Mouse (Mus musculus): ENCODE data around the gene Rusc1. TPM values are rescaled to one million over a fixed set of nuclear protein-coding genes. Genes with fewer than 3 reads are reported as not detected.
"Not testable (repeated sequence)": the region's sequence is repeated elsewhere in the genome, so short reads cannot be mapped to it uniquely, and the experiment has no call there.

The Rusc1 gene
- polyA plus RNA-seq, 1 experiment = 45.6 TPM

DNA sequence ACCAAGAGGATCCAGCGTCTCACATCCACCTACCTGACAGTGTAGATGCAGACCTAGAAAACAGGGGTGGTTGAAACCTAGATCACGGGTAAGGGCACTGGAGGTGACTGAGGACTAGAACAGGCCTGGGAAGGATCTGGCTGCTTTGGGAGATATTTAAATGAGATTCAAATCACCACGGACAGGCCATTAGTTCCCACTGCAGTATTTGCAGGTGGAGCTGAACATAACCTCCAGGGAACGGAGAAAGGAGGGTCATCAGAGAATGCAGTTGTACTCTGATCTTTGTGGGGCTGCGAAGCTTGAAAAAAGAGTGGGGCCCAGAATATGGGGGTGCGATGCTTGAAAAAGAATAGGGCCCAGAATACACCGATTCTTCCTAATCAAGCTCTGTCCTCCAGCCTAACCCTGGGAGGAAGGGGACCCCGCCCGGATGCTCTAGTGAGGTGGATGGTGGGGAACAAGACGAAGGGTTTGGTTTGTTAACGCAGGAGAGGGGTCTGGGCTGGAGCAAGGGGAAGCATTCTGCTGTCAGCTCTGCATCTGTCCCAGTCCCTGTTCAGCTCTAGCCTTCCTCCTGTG is 511 bp downstream of the Rusc1 start:
- no peak for DNase-seq (ENCODE audit: low read depth)

DNA sequence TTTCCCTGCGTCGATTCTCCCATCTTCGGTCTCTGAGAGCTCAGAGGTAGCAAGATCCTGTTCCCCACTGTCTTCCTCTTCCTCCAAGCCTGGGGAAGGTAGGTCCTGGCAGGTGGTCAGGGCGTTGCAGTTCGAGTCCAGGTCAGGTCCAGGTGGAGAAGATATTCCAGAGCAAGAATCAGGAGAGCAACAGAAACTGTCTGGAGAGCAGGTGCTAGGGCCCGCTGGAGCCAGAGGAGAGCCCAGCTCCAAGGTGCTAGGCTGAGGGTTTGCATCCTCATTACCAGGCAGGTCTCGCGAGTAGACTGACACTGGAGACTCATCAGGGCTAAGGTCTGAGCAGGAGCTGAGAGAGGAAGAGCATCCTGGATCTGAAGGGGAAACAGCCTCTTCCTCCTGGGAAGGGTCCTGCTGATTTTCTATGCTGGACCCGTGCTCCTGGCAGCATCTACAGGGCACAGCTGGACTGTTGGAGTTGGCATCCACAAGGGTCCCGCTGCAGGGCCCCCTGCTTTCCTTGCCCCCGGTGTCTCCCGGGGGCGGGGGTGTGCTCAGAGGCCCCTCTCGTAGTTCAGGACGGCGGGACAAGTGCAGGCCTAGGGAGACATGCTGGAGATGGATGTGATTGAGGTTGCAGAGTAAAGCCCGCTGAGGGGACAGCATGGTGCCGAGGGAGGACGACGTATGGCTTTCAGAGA is 1.2 kb downstream of the Rusc1 start:
- no peak for DNase-seq (ENCODE audit: low read depth)

DNA sequence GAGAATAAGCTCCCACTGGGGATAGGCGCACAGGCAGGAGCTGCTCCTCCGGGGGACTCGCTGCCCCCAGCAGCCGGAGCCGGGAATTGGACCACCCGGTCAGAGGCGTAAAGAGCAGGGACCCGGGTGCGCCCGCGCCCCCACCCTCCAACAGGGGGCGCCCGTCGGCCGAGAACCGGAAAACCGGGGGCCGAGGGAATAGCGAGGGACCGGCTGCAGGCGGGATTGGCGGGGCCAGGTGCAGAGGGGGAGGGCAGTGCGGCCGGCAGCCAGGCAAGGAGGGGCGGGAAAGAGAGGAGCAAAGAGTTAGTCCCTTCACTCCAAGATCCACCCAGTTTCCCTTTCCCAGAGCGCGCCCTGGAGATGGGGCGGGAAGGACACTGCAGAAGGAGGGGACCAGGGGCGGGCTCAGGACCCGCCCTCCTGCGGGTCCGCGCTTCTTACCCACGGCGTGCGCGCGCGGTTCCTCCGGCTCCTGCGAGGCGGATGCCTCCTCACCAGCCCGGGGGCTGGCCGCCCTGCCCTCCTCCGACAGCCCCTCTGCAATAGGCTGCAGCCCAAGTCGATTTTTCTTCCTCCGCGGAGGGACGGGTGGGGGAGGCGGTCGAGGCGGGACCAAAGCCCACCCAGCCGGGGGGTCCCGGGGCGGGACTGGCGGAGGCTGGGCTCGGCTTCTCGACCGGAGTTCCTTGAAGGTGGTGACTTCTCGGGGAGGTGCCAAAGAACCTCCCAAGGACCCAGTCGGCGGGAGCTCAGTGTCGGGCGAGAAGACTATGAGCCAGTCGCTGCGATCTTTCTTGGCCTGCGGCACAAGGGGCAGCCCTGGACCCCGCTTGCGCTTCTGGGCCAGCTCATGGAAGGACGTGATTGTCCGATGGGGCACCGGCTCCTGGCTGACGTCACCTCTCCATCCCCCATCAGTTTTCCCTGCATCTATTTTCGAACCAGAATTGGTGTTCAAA is 2.1 kb downstream of the Rusc1 start:
- no peak for DNase-seq (ENCODE audit: low read depth)

DNA sequence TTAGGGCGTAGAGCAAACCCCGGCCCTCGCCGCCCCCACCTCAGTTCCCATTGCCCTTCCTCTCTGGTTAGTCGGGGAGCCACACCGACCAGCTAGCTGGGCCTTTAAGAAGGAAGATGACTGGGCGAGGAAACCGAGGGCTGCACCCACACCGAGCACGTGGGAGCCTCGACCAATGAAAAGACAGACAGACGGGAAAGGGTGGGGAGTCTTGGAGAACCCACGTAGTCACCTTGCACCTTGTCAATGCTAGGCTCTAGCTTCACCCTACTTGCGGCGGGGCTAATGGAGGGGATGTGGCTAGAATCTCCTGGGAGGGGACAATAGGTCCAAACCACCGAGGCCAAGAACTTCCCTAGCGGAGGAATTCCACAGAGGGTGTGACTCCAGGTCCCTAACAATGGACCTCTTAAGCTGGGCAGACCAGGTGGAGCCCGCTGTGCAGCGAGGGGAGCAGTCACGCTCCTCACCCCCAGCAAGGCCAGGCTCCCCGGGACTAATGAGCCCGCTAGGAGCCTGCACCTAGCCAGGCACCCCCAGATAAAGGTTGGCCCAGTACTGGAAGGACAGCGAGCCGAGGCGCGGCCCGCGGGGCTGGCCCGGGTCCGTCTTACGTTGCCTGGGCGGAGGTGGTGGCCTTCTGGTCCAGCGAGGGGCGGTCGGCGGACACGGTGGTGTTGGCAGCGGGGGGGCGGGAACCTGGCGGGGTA is 3.1 kb downstream of the Rusc1 start:
- DNase-seq (ENCODE audit: low read depth) = peak; percentile 71

DNA sequence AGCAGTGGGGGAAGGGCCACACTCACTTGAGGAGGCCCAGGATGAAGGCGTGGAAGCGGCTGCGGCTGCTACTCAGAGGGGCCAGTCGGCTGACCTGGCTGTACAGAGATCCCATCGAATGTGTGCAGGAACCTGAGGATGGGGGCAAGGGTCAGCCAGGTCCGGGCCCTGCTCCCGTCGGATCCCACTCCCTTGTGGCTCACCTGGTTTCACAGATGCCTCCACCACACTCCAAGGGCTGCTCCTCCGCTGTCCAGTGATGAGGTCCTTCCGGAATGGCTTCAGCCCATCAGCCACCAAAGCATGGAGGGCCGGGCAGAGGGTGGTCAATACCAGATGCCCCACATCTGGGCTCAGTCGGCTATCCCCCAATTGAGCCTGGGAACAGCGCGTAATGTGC is 4.1 kb downstream of the Rusc1 start:
- DNase-seq (ENCODE audit: low read depth) = no peak

DNA sequence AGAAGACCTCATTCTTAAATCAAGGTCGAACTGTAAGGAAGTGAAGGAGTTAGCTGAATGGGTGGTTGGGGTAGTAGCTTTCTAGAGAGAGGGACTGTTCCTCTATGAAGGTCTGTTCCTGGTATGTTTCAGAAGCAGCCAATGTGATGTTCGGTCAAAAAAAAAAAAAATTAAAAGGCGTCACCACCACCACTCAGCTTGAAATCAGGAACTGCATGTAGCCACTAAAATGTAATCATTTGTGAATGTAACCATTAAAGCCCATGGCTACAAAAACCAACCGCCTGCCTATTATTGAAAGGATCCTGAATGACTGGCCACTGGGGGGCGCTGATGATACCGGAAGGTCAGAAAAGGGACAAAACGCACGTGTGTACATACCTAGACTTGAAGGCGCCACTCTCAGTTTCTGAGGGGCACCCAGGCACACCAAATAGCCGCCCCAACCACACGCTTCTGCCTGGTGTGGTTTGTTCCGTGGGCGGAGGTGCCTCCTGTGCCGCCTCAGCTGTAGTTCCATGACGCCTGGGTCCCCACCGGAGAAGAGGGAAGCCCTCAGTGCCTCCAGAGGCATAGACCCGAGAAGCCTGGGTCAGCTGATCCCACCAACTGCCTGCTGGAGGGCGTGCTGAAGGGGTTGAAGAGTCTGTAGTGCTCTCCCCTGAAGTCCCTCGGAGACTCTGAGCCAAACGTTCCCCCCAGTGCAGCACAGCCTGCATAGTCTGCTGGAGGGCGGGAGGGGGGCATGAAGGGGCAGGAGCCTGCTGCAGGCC is 5.6 kb downstream of the Rusc1 start:
- DNase-seq (ENCODE audit: low read depth) = no peak

DNA sequence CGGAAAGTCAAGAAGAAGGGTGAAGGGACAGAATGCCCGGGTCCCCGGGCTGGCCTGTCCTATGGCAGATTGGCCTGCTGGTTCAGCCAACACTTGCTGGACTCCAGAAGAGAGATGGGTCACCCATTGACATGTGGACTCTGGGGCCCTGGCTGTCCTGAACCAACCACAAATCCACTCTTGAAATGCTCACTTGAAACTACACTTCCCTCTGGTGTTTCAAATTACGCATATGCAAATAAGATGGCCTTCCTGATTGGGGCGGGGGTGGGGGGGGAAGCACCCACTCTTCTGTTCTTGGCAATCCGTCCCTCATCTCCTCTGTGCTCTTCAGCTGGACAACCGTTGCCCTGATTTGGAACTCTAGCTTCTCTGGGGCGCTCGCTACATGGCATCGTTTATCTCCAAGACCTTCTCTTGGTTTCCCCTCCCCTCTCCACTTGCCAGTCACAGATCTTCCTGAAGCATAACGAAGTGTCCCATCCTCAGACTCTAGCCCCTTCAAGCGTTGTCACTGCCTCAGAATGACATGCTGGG is 8.4 kb downstream of the Rusc1 start:
- DNase-seq (ENCODE audit: low read depth) = no peak

DNA sequence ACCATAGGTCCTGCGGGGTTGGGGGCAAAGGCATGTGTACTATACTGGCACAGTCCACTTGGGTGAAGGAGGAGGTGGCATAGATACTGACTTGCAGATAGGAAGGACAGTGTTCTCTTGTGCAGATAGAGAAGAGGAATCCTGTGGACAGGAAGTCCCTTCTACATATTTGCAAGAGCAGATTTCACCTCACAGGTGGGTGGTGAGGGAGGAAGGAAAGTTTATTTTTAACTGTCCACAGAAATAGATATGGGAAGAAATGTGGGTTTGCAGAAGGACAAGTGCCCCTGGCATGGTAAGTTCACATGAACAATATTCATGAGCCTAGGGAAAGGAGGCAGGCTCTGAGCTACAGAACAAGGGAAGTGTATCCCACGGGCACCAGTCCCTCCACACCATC is 9.0 kb downstream of the Rusc1 start:
- no peak for DNase-seq (ENCODE audit: low read depth)

DNA sequence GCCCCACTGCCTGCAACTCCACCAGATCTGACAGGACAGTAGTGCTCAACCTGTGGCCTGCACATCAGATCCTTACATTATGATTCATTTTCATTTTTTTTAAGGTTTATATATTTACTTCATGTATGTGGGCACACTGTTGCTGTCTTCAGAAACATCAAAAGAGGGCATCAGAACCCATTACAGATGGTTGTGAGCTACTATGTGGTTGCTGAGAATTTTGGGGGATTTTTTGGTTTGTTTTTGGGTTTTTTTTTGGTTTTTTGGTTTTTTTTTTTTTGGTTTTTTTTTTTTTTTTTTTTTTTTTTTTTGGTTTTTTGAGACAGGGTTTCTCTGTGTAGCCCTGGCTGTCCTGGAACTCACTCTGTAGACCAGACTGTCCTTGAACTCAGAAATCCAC is 10.8 kb downstream of the Rusc1 start:
- DNase-seq (ENCODE audit: low read depth) = not testable (repeated sequence)

DNA sequence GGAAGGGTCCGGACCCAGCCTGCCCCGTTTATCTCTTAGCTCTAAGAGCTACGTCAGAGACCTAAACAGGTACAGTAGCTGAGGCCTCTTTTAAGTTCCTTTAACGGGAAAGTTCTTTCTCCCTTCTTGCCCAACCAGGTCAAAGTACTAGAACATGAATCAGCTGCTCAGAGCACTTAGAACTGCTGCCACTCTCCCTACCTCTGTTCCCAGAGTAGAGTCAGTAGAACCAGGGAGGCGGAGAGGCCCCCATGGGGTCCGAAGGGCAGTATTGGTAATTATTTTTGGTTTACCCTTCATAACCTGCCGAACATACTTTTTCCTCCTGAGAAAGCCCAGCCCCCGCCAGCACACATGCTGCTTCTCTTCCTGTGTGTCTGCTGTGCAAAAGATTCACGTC is 15.7 kb downstream of the Rusc1 start:
- DNase-seq (ENCODE audit: low read depth) = no peak

DNA sequence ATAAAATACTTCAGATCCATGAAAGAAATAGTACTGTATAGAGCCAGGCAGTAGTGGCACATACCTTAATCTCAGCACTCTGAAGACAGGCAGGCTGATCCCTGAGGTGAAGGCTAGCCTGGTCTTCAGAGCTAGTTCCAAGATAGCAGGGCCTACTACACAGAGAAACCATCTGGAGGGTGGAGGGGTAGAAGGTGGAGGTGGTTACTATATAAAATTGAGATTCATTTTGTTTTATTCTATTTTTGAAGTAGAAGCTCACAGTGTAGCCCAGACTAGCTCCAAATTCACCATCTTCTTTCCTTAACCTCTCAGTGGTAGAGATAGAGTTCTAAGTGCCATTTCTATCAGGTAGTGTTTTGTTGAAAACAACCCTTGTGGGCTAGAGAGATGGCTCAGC is 25.8 kb downstream of the Rusc1 start:
- DNase-seq (ENCODE audit: low read depth) = no peak

DNA sequence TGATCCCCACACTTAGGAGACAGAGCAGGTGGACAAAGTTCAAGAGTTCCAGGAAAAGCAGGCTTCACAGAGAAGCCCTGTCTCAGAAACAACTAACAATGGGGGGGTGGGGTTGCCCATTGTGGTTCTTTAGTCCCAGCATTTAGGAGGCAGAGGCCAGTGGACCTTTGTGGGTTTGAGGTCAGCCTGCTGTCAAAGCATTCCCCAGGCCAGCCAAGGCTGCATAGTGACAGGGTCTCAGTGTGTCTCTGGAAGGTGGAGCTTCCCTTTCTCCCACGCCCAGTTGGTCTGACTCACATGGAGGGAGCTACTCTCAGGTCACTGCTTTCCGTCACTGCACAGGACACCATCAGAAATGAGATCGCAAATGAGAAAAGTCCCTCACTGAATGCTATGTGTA is 31.4 kb downstream of the Rusc1 start:
- no peak for DNase-seq (ENCODE audit: low read depth)

DNA sequence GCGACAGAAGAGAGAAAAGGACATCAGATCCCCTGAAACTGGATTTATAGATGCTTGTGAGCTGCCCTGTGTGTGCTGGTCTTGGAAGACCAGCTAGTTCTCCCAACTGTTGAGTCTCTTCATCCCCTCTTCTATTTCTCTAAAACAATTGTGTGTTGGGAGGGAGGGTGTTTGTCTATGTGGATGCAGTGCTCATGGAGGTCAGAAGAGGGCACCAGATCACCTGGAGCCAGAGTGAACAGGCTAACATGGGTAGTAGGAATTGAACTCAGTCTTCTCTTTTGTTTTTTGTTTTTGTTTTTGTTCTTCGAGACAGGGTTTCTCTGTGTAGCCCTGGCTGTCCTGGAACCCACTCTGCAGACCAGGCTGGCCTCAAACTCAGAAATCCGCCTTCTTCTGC is 34.3 kb downstream of the Rusc1 start:
- no peak for DNase-seq (ENCODE audit: low read depth)

DNA sequence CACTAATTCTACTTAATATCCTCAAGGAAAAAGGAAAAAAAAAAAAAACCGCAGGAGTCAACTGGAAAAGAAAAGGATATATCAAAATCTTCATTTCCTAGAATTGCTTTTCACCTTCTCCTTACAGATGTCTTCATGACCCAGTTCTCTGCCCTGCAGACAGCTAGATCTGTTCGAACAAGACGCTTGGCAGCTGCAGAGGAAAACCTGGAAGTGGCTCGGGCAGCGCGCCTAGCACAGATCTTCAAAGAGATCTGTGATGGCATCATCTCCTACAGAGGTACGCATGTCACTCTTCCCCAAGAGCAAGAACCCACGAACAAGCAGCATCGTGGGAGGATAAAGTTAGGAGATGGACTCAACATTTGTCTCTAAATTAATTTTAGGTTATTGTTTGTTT is 34.8 kb downstream of the Rusc1 start:
- DNase-seq (ENCODE audit: low read depth) = peak; percentile 36

DNA sequence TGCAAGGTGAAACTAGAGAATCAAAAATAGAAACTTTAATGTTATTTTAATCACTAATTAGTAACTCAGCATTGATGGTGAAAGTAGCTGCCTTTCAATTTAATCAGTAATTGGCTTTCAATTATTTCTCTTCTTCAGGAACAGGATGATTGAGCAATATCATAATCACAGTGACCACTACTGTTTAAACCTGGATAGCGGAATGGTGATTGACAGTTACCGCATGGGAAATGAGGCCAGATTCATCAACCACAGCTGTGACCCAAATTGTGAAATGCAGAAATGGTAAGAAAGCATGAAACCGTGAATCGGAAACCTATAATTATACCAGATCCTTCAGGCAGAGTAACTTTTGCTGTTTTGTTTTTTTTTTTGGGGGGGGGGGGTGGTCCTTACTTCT is 49.8 kb downstream of the Rusc1 start:
- no peak for DNase-seq (ENCODE audit: low read depth)

Other genes with a start within 250 kb of the Rusc1 start
- 33.3 and 40.3 TPM in 2 replicates for gene Msto1, start 179.3 kb downstream of the Rusc1 start, polyA plus RNA-seq (2012; rRNA removed)
- 10.8 and 11.8 TPM in 2 replicates for gene Ash1l, start 142.7 kb downstream of the Rusc1 start, polyA plus RNA-seq (2012; rRNA removed)
- gene Dap3, start 142.1 kb downstream of the Rusc1 start, polyA plus RNA-seq (2012; rRNA removed) = 36.3 and 49.2 TPM in 2 replicates
- gene Gm43738, start 7.8 kb upstream of the Rusc1 start, polyA plus RNA-seq (2012; rRNA removed) = not detected in 2 replicates
- gene Fdps, start 8.6 kb upstream of the Rusc1 start, polyA plus RNA-seq (2012; rRNA removed) = 187 and 221 TPM in 2 replicates
- gene Pklr, start 42.8 kb upstream of the Rusc1 start, polyA plus RNA-seq (2012; rRNA removed) = 6.5 and 10.3 TPM in 2 replicates
- 0.77 and 1.1 TPM in 2 replicates for gene Hcn3, start 66.9 kb upstream of the Rusc1 start, polyA plus RNA-seq (2012; rRNA removed)
- gene Clk2, start 71.5 kb upstream of the Rusc1 start, polyA plus RNA-seq (2012; rRNA removed) = 67.9 and 68.0 TPM in 2 replicates
- 105 and 120 TPM in 2 replicates for gene Scamp3, start 84.2 kb upstream of the Rusc1 start, polyA plus RNA-seq (2012; rRNA removed)
- 12.9 and 14.1 TPM in 2 replicates for gene Fam189b, start 89.8 kb upstream of the Rusc1 start, polyA plus RNA-seq (2012; rRNA removed)
- gene Gba, start 109.6 kb upstream of the Rusc1 start, polyA plus RNA-seq (2012; rRNA removed) = 140 and 143 TPM in 2 replicates
- 30.0 and 40.7 TPM in 2 replicates for gene Thbs3, start 121.9 kb upstream of the Rusc1 start, polyA plus RNA-seq (2012; rRNA removed)
- 150 and 153 TPM in 2 replicates for gene Mtx1, start 133.8 kb upstream of the Rusc1 start, polyA plus RNA-seq (2012; rRNA removed)
- 0.69 and 1.5 TPM in 2 replicates for gene Muc1, start 135.7 kb upstream of the Rusc1 start, polyA plus RNA-seq (2012; rRNA removed)
- gene Krtcap2, start 152.7 kb upstream of the Rusc1 start, polyA plus RNA-seq (2012; rRNA removed) = 120 and 144 TPM in 2 replicates
- 3.0 and 3.3 TPM in 2 replicates for gene Trim46, start 153.0 kb upstream of the Rusc1 start, polyA plus RNA-seq (2012; rRNA removed)
- 481 and 623 TPM in 2 replicates for gene Dpm3, start 166.0 kb upstream of the Rusc1 start, polyA plus RNA-seq (2012; rRNA removed)
- 264 and 294 TPM in 2 replicates for gene Slc50a1, start 177.3 kb upstream of the Rusc1 start, polyA plus RNA-seq (2012; rRNA removed)
- gene Efna1, start 187.8 kb upstream of the Rusc1 start, polyA plus RNA-seq (2012; rRNA removed) = 36.7 and 40.9 TPM in 2 replicates
- 5.2 and 7.3 TPM in 2 replicates for gene Efna3, start 229.7 kb upstream of the Rusc1 start, polyA plus RNA-seq (2012; rRNA removed)
- 13.7 and 15.0 TPM in 2 replicates for gene Efna4, start 244.7 kb upstream of the Rusc1 start, polyA plus RNA-seq (2012; rRNA removed)